Mouse (Mus musculus): ENCODE data around the gene Pnpla6.
A peak's percentile ranks its signal among the peaks of the same experiment; 100 is the strongest.

Gene Pnpla6

DNA sequence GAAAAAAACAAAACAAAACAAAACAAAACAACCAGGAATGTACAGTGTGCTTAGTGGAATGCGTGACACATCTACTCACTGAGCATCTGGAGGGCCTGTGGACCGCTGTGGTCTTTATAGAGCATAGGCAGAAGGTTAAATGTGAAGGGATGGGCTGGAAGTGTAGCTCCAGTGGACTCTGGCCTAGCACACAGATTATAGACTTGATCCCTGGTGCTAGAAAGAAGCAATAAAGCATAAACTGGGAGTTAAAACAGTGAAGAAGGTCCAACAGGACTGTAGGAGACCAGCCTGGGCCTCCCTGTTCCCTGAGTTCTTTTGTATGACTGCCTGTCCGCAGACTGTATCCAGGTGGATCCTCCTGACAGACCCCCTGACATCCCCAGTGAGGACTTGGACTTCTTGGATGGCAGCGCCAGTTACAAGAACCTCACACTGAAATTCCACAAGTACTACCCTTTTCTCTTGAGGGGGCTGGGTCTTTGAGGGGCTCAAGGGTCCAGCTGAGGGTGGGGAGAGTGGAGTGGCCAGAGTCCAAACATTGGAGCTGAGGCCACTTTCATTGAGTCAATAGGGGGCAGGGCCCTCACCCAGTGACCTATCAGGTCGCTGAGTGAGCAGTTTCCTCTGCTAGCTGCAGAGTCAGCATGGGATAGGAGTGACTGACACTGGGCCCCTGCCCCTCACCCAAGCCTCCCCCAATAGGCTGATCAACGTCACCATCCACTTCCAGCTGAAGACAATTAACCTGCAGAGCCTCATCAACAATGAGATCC is 7.0 kb upstream of the Pnpla6 start:
- peak in 1 of 2 experiments; percentile 22 for DNase-seq

DNA sequence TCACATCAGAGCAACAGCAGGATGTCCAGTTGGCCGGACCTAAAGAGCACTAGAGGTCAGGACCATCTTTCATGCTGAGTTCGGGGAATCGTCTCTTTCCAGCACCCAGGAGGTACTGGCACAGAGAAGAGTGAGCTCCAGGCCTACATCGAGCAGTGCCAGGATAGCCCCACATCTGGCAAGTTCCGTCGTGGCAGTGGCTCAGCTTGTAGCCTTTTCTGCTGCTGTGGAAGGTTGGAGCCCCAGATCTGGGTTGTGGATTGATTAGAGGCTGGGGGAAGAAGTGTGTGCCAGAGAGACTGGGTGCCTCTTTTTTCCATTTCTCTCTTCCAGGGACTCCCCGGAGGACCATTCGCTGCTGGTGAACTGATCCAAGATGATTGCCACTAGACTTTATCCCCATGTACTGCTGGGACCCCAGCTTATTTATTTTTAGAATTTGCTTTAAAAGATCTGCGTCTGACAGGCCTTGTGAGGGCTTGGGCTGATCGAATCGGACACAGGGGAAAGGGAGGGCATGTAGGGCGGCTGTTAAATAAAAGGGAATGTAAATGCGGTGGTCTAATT is 420 bp upstream of the Pnpla6 start:
- no peak for DNase-seq

DNA sequence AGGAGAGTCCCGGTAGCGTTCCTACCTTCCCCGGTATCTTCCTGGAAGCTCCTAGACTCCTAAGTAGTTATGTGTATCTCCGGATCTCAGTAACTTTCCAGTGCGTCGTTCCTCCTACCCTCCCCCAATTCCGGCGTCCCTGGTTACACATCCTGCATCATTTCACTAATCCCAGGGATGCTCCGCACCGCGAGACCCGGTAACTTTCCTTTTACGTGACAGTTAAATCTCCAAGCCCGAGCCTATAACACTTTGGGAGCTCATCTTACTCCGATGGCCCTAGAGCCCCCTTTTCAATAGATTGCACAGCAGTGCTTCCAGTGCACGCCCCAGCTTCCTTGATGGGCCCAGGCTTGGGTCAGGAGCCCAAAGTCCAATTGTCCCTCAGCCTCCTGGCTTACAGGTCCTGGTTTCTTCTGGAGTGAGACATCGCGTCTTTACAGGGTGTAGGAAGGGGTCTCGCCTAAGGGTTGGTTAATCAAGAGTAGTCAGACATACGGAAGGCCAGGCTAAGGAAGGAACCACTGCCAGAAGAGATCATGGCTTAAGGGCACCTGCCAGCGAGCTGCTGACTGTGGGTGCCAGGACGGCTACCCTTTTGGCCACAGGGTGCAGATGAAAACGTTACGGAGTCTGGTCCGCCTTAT is 710 bp downstream of the Pnpla6 start:
- DNase-seq = peak; percentile 45 to 59

DNA sequence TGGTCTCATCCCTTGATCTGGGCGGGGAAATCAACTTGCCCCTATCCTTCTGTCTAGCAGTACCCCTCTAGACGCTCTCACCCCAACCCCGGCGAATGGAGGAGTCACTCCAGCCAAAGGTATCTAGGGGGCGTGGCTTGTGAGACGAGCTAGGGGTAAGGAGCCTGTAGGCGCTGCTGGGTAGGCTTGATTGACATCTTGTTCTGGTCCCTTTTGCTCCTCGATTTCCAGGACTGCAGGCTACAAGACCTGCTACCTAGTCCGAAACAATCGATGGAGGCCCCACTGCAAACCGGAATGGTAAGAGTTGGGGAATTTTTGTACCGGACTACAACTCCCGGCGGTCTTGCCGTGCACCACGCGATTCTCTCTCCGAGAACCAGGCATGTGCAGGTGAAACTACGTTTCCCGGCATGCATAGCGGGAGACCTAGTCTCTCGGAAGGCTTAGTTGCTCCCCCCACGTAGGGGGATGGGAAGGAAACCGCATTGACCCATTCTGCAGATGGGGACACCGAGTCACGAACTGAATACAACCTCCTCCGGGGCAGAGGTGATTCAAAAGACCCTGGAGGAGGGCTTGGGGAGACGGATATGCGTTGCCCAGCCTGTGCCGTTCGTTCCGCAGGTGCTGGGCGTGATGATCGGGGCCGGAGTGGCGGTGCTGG is 1.4 kb downstream of the Pnpla6 start:
- DNase-seq = peak; percentile 93 to 94

DNA sequence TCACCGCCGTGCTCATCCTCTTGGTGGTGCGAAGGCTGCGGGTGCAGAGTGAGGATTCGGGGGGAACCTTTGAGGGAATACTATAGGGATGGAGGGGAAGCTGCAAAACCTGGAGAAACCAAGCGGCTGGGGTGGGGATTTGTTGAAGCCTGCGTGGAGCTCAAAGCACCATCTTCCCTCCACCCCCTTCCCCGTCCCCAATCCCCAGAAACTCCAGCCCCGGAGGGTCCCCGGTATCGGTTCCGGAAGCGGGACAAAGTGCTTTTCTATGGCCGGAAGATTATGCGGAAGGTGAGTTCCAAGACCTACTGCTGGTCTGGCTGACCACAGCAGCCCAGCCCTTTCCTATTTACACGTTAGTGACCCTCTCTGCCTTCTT is 1.9 kb downstream of the Pnpla6 start:
- peak; percentile 59 to 63 for DNase-seq

DNA sequence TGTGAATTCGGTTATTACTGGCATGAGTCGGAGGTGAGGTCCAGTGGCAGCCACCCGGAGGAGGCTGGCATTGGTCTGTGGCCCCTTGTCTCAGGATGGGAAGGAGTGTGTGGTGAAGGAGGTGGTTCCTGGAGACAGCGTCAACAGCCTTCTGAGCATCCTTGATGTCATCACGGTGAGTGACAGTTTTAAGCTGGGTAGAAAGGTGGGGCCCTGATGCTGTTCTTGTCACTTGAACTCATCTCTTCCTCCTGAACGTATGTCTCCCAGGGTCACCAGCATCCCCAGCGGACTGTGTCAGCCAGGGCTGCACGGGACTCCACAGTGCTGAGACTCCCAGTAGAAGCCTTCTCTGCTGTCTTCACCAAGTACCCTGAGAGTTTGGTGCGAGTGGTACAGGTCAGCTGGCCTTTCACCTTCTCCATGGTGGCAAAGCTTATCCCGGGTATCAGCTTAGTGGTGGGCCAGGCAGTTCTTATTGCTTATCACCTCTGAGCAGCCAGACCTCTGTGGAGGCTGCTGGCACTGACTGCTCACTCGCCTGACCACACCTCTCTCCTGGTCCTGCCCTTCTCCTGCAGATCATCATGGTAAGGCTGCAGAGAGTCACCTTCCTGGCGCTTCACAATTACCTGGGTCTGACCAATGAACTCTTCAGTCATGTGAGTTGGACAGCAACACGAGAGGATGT is 7.0 kb downstream of the Pnpla6 start:
- no peak for DNase-seq

DNA sequence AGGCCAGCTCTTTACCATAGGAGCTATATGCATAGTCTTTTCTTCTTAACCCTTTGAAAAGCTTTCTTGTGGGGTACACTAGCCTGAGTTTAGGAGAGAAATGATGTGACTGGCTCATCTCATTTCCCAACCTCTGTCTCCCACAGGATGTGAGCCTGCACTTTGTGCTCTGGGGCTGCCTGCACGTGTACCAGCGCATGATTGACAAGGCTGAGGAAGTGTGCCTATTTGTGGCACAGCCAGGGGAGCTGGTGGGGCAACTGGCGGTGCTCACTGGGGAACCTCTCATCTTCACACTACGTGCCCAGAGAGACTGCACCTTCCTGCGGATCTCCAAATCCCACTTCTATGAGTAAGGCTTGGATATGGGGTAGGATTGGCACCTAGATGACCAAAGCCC is 15.6 kb downstream of the Pnpla6 start:
- DNase-seq = no peak

DNA sequence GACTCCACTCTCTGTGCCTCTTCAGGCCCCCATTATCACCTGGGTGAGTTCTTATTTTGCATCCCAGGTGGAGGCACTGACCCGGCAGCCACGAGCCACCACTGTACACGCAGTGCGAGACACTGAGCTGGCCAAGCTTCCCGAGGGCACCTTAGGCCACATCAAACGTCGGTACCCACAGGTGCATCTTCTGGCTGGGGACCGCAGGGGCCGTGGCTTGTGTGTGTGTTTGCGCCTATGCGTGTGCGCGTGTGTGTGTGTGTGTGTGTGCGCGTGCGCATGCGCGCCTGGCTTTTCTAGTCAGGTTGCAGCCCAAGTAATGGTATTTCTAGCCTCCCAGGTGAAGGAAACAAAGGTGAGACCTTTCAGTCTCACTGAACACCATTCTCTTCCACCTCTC is 16.8 kb downstream of the Pnpla6 start:
- DNase-seq = peak in 1 of 2 experiments; percentile 21

DNA sequence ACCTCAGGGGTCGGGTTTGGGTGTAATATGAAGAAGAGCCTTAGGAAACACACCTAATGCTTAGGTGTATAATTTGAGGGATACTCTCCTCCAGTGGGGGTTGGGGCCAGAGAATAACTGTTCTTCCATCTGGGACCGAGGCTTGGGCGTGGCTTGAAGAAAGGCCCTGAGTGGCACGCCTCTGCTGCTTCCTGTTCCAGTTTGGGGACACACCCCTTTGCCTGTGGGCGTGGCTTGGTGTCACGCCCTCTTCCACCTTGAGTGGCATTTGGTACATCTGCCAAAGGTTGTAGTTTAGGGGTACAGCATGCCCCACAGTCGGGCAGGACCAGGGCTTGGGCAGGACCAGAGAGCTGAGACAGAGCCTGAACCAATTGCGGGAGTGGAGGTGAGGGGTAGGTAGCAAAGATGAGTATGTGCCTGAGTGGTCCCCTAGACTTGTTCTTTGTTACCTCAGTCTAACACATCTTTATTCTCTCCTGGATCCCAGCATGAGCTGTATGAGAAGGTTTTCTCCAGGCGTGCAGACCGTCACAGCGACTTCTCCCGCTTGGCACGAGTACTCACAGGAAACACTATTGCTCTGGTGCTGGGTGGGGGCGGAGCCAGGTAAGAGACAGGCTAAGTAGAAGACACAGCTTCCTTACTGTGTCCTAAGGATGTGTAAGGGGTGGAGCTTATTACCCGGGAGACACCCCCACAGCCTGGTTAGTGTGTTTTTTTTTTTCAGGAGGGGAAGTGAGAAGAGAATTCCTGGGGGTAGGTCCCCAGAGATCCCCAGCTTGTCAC is 21.1 kb downstream of the Pnpla6 start:
- DNase-seq = peak; percentile 13 to 34

DNA sequence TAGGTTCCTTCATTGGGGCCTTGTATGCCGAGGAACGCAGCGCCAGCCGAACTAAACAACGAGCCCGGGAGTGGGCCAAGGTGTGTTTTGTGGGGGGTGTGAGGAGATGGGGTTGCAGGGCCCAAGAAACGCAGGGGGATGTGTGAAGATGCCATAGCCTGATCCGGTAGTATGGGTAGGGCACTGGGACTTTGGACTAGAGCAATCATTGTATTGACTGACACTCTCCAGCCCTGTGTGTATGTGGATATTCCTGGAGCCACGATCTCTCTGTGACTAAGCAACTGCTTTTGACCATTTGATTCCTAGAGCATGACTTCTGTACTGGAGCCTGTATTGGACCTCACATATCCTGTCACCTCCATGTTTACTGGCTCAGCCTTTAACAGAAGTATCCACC is 21.8 kb downstream of the Pnpla6 start:
- no peak for DNase-seq

DNA sequence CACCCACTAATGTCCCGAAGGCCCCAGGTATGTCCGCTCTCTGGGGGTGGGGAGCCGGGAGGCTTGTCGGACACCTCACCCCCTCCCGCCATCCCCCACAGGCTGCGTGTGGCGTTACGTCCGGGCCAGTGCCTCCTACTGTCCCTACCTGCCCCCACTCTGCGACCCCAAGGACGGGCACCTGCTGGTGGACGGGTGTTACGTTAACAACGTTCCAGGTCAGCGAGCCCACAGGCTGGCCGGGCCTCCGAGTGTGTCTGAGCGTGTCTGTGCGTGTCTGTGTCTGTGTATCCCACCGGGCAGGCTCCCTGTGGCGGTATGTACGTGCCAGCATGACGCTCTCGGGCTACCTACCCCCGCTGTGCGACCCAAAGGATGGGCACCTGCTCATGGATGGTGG is 22.5 kb downstream of the Pnpla6 start:
- DNase-seq = no peak

DNA sequence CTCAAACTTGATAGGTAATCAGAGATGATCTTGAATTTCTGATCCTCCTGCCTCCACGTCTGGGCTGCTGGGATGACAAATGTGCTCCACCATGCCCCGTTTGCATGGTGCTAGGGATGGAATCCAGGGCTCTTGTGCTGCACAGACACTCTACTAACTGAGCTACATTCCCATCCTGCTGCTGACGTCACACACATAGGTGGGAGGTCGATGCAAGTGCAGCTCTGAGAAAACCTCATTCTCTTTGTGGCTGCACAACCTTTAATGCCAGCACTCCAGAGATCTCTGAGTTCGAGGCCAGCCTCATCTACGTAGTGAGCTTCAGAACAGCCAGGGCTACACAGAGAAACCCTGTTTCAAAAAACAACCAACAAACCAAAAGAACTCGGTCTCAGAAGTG is 24.0 kb downstream of the Pnpla6 start:
- DNase-seq = no peak

DNA sequence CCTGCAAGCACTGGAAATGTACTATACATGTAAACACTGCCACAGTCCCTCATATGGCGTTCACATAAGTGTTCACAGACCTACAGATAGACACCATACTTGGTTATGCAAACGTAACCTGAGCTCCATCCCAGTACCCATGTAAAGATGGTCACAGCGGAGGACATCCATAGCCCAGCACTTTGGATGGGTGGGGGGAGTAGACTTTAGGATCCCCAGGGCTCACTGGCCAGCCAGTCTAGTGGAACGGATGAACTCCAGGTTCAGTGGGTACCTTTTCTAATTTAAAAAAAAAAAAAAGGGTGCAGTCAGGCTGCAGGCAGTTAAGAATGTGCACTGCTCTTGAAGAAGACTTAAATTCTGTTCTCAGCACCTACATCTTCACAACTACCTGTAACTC is 24.9 kb downstream of the Pnpla6 start:
- no peak for DNase-seq

DNA sequence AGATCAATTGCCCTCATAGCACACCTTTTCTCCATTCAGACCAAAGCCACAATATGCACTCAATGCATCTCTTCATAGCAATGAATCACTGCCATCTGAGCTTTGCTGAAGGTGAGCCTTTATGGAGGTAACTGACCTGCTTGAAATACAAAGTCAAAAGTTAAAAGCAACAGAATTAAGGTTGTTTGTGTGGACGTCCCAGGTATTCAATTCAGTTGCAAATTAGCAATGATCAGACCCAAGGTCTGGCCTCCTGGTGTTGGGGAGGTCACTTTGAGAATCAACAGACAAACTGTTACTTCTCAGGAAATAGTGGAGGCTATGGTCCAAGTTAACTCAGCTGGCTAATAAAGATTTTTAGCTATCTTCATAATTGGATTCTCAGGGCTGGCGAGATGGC is 31.3 kb downstream of the Pnpla6 start:
- no peak for DNase-seq

DNA sequence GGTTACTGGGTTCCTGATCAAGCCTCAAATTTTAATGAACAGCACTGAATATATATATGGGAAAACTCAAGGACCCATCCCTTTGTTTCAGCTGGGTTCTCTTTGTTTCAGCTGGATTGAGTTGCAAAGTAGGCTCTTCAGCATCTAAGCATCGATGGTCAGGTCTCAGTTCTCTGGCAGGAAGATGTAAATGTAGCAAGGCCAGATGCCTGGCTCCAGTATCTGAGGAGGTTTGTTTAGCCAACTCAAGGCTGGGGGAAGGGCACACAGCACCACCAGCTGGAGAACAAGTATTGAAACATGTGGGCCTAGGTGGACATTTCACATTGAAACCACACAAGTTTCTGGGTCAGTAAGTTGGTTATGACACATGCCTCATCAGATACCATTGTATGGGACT is 37.1 kb downstream of the Pnpla6 start:
- DNase-seq = no peak

DNA sequence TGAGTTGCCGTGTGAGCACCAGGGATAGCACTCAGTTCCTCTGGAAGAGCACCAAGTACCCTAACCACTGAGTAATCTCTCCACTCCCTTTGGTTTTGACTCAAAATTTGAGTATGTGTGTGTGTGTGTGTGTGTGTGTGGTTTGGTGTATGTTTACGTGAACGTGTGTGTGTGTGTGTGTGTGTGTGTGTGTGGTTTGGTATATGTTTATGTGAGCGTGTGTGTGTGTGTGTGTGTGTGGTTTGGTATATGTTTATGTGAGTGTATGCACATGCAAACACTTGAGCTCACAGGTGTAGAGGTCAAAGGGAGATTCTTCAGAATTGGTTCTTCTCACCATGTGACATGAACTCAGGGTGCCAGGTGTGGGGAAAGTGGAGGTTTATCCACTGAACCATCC is 40.9 kb downstream of the Pnpla6 start:
- no peak for DNase-seq

DNA sequence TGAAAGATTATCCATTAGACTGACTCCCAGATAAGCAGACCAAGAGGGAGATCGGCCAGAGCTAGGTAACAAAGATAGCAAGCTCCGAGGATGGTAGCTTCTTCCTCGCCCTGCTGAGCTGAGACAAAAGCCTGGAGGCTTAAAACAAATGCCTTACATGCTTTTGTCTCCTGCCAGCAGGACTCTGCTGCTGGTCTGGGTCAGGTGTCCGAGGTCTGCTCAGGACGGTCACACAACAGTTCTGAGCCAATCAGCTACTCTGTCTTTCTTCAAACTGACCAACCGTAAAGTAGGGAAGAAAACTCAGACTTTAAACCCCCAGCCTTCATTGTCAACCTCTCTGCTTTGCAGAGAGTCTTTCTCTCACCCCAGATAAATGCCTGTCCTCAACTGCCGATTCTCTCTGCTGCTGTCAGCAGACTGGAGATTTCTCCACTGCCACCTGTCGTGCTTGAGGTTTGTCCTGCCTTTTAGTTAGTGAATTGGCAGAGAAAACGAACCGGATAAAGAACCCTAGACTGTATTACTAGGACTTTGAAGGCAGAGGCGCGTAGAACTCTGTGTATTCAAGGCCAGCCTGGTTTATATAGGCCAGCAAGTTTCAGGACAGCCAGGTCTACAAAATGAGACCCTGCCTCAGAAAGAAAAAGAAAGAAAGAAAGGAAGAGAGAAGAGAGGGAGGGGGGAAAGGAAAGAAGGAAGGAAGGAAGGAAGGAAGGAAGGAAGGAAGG is 52.6 kb downstream of the Pnpla6 start, which contains the start of gene C330021F23Rik:
Gene C330021F23Rik, plus strand, starts transcription at position 350 of the 731 bp plus-strand sequence.
- no peak for DNase-seq

DNA sequence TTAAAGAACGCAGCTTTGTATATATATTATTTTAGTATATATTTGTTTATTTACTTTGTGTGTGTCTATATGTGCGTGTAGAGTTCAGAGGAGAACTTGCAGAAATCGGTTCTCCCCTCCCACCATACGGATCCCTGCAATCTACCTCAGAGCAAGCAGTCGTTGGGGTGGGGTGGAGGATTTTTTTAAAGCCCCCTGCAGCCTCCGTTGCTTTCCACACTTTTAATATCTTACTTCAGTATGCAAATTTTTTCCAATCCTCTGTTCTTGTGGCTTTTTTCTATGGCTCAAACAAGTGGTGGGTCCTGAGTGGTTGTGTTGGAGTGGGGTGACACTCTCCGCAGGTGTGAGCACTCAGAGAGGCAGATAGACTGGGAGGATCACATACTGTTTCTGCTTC is 53.2 kb downstream of the Pnpla6 start:
- no peak for DNase-seq

DNA sequence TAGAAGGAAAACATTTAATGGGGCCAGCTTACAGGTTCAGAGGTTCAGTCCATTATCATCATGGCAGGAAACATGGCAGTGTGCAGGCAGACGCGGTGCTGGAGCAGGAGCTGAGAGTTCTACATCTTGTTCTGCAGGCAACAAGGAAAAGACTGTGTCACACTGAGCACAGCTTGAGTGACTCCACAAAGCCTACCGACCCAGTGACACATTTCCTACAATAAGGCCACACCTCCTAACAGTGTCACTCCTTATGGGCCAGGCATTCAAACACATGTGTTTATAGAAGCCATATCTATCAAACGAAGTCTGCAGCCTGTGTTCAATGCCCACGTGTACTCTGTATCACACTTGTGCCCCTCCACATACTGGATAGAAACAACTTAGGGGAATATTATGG is 54.6 kb downstream of the Pnpla6 start:
- DNase-seq = no peak

DNA sequence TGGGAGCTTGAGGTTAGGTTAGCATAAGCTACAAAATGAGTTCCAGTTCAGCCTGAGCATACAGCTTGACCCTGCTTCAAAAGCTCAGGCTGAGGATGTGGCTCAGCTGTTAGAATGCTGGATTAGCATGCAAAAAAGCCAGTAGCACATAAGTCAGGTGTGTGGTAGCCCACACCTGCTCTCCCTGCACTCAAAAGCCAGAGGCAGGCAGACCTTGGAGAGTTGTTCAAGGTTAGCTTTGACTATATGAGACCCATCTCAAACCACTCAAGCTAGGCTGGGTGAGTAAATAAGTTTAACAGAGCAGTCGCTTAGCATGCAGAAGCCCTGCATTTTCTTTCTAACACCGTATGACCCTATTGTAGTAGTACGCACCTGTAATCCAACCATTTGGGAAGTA is 59.4 kb downstream of the Pnpla6 start:
- DNase-seq = no peak

DNA sequence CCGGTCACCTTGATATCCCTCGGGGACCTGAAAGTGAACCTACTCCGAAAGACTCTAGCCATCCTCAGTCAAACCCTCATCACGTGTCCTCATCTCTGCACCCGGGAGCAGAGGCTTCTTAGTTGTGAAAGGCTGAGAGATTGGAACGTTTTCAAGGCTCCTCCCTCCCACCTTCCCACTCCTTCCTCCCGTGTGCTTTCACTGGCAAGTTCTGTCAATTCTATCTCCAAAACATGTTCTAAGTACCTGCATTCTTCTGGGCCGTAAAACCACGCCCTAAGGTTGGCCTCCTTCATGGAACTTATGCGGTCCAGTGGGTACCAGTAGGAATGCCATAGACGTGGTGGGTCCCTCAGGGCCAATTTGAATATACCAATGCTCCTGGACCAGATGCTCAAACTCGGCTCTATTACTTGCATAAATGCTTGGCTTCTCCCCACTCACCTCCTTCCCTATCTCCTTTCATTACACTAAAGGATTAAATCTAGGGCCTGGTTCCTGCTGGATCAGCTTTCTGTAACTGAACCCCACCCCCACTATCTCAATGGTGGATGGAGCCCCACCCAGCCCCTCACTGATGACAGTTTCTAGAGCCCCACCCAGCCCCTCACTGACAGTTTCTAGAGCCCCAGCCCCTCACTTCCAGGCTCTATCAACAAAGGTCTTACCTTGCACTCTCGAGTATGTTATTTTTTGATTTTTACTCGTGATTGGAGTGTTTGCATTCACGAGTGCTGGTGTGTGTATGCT is 61.2 kb downstream of the Pnpla6 start:
- DNase-seq = no peak
